Mouse (Mus musculus) MEL (cell line): Measurements from ENCODE around the gene Gtf3a.

ENCODE experiments used
- CTCF ChIP-seq, 3 experiments: IDR thresholded peaks in 2 of 3; conservative IDR thresholded peaks in 1 of 3; 2 replicates each; pipeline ENCODE4 v1.5.1; 2011 to 2012; ENCODE audit warnings: low read length in 3 of 3, low read depth in 2 of 3, mild to moderate bottlenecking in 2 of 3, improper control_type of control experiment in 1 of 3, inconsistent platforms in 1 of 3, mixed read lengths in 1 of 3, moderate library complexity in 1 of 3; ENCODE audit not compliant: control insufficient read depth in 1 of 3, insufficient read depth in 1 of 3, poor library complexity in 1 of 3, severe bottlenecking in 1 of 3
- EP300 ChIP-seq, 2 experiments: IDR thresholded peaks; 2 replicates each; pipeline ENCODE4 v1.6.1; 2011; ENCODE audit warnings: improper control_type of control experiment in 2 of 2, low read length in 2 of 2, low read depth in 1 of 2, mild to moderate bottlenecking in 1 of 2
- ETS1 ChIP-seq: IDR thresholded peaks from 2 replicates; pipeline ENCODE4 v1.6.1; 2012; ENCODE audit warnings: low read depth, mild to moderate bottlenecking, inconsistent platforms, low read length, improper control_type of control experiment, moderate library complexity
- GATA1 ChIP-seq: IDR thresholded peaks from 2 replicates; pipeline ENCODE4 v1.6.1; 2011; ENCODE audit warnings: low read depth, low read length, improper control_type of control experiment
- HCFC1 ChIP-seq: IDR thresholded peaks from 2 replicates; pipeline ENCODE4 v1.6.1; 2012; ENCODE audit warnings: low read depth, mild to moderate bottlenecking, inconsistent platforms, low read length, improper control_type of control experiment, moderate library complexity
- MAZ ChIP-seq: IDR thresholded peaks from 2 replicates; pipeline ENCODE4 v1.6.1; 2012; ENCODE audit warnings: low read depth, mild to moderate bottlenecking, inconsistent platforms, low read length, improper control_type of control experiment
- MEF2A ChIP-seq: IDR thresholded peaks from 2 replicates; pipeline ENCODE4 v1.6.1; 2014; ENCODE audit warnings: low read depth, mild to moderate bottlenecking, inconsistent platforms, low read length, improper control_type of control experiment; ENCODE audit not compliant: poor library complexity, insufficient replicate concordance, severe bottlenecking; ENCODE audit errors: extremely low read depth
- NELFE ChIP-seq: IDR thresholded peaks from 2 replicates; pipeline ENCODE4 v1.6.1; 2011; ENCODE audit warnings: low read depth, low read length, improper control_type of control experiment
- POLR2A ChIP-seq, 2 experiments: IDR thresholded peaks; 2 replicates each; pipeline ENCODE4 v1.6.1; 2011 to 2012; ENCODE audit warnings: low read length in 2 of 2, mild to moderate bottlenecking in 2 of 2, control low read depth in 1 of 2, improper control_type of control experiment in 1 of 2, low read depth in 1 of 2, moderate library complexity in 1 of 2; ENCODE audit not compliant: control insufficient read depth in 1 of 2, insufficient read depth in 1 of 2, poor library complexity in 1 of 2
- RAD21 ChIP-seq: IDR thresholded peaks from 2 replicates; pipeline ENCODE4 v1.6.1; 2011; ENCODE audit warnings: mild to moderate bottlenecking, low read depth, low read length, improper control_type of control experiment
- TAL1 ChIP-seq: IDR thresholded peaks from 2 replicates; pipeline ENCODE4 v1.6.1; 2012; ENCODE audit warnings: mild to moderate bottlenecking, inconsistent platforms, low read length, moderate library complexity, mixed read lengths
- USF1 ChIP-seq: IDR thresholded peaks from 2 replicates; pipeline ENCODE4 v1.6.1; 2014; ENCODE audit warnings: low read depth, mild to moderate bottlenecking, inconsistent platforms, low read length, improper control_type of control experiment, moderate library complexity
- ZC3H11A ChIP-seq: IDR thresholded peaks from 2 replicates; pipeline ENCODE4 v1.6.1; 2012; ENCODE audit warnings: low read depth, mild to moderate bottlenecking, inconsistent platforms, low read length, improper control_type of control experiment
- ZNF384 ChIP-seq: IDR thresholded peaks from 2 replicates; pipeline ENCODE4 v1.6.1; 2012; ENCODE audit warnings: low read depth, mild to moderate bottlenecking, inconsistent platforms, low read length, improper control_type of control experiment

- TF ChIP-seq CTCF (IDR thresholded peaks at IDR 0.05 in 2 of 3, conservative IDR thresholded peaks at IDR 0.05 in 1 of 3; ENCODE audit: control insufficient read depth in 1 of 3, insufficient read depth in 1 of 3, low read depth in 2 of 3, low read length in 3 of 3, poor library complexity in 1 of 3, severe bottlenecking in 1 of 3) = no peak
- TF ChIP-seq RAD21 = no peak
- TF ChIP-seq POLR2A (IDR thresholded peaks at IDR 0.05; ENCODE audit: control insufficient read depth in 1 of 2, insufficient read depth in 1 of 2, low read depth in 1 of 2, low read length in 2 of 2, poor library complexity in 1 of 2) = no peak
- TF ChIP-seq TAL1 = no peak
- TF ChIP-seq ZNF384 = peak; percentile 100; the same call in 1 of the 2 replicates
- TF ChIP-seq NELFE = no peak
- TF ChIP-seq HCFC1 = no peak
- TF ChIP-seq MAZ = 0 out of 2 replicates have a peak, but pooled peaks have one; percentile 15
- TF ChIP-seq EP300 (IDR thresholded peaks at IDR 0.05; ENCODE audit: low read depth in 1 of 2, low read length in 2 of 2) = no peak
- TF ChIP-seq ZC3H11A = no peak
- no peak for TF ChIP-seq ETS1
- TF ChIP-seq GATA1 = no peak
- TF ChIP-seq USF1 = no peak
- TF ChIP-seq MEF2A = no peak
Observed at GRCm38 (mm10) chr5:146963937-146964278, 15.5 kb downstream of the Gtf3a start.
